Mouse (Mus musculus) 3T3-L1 (cell line): ENCODE measurements around the gene Trmo.

Source experiments
- DNase-seq: peaks from one replicate; pipeline ENCODE4 v3.0.0-alpha.2; 2015; ENCODE audit warnings: low read depth, low spot score

The Trmo gene

GRCm38 (mm10) chr4:46371030-46371429 is 18.2 kb downstream of the Trmo start:
- peak; percentile 76 for DNase-seq

GRCm38 (mm10) chr4:46370406-46370805 is 18.8 kb downstream of the Trmo start:
- DNase-seq: peak; percentile 74

- peak; percentile 9 for DNase-seq
These were observed 20.2 kb downstream of the Trmo start for GRCm38 (mm10) chr4:46369070-46369469.

GRCm38 (mm10) chr4:46367487-46367959 is 21.7 kb downstream of the Trmo start:
- DNase-seq: no peak

GRCm38 (mm10) chr4:46364360-46364759 is 24.9 kb downstream of the Trmo start:
- no peak for DNase-seq

- peak; percentile 79 for DNase-seq
These were observed 28.0 kb downstream of the Trmo start for GRCm38 (mm10) chr4:46361258-46361657.

- DNase-seq: no peak
These were observed 29.5 kb downstream of the Trmo start for GRCm38 (mm10) chr4:46359539-46360253.

- DNase-seq: peak; percentile 74
These were observed 32.7 kb downstream of the Trmo start for GRCm38 (mm10) chr4:46356351-46357133.

- no peak for DNase-seq
These were observed 36.2 kb downstream of the Trmo start for GRCm38 (mm10) chr4:46353045-46353444.

GRCm38 (mm10) chr4:46349530-46349929 is 39.7 kb downstream of the Trmo start:
- no peak for DNase-seq

GRCm38 (mm10) chr4:46348897-46349296 is 40.3 kb downstream of the Trmo start:
- DNase-seq: no peak

GRCm38 (mm10) chr4:46347580-46348515 is 41.4 kb downstream of the Trmo start:
- DNase-seq: no peak

- DNase-seq: no peak
These were observed 42.1 kb downstream of the Trmo start for GRCm38 (mm10) chr4:46347141-46347540.

GRCm38 (mm10) chr4:46346221-46346620 is 43.0 kb downstream of the Trmo start:
- DNase-seq: no peak

GRCm38 (mm10) chr4:46345773-46346100 is 43.5 kb downstream of the Trmo start:
- no peak for DNase-seq

- no peak for DNase-seq
These were observed 44.0 kb downstream of the Trmo start for GRCm38 (mm10) chr4:46345056-46345772.

- DNase-seq: no peak
These were observed 44.9 kb downstream of the Trmo start for GRCm38 (mm10) chr4:46344288-46344687.

GRCm38 (mm10) chr4:46343596-46344260 is 45.5 kb downstream of the Trmo start, which contains the start of gene Foxe1:
TSS of gene Foxe1 (plus strand) at chr4:46343609.
- no peak for DNase-seq

GRCm38 (mm10) chr4:46342711-46343286 is 46.4 kb downstream of the Trmo start:
- DNase-seq: no peak
